Mouse (Mus musculus) lung, postnatal 14 days (tissue): Measurements from ENCODE around the gene 4931428F04Rik.

ENCODE experiments used
- DNase-seq: peaks from one replicate; pipeline ENCODE4 v3.0.0; 2021

4931428F04Rik gene

GRCm38 (mm10) chr8:105285514-105285913 lies 4.2 kb downstream of the 4931428F04Rik start:
- DNase-seq: no peak

DNA sequence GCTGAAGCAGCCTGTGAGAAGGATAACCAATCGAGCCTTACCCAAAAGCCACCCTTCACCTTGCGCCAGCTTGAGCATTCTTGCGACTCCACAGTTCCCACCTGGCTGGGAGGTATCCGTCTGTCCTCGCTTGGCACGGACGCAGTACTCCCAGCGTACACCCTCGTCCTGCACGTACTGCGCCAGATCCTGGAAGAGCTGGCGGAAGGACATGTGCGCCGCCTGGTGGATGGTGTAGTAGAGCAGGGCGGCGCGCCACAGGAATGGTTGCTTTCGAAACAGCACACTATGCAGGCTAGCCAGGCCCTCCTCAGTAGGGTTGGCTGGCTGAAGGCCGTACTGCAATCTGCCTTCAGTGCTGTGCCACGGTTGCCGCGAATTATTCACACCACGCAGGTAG lies 6.6 kb downstream of the 4931428F04Rik start:
- peak; percentile 80 for DNase-seq

- no peak for DNase-seq
Observed at GRCm38 (mm10) chr8:105282239-105282638, 7.4 kb downstream of the 4931428F04Rik start.

GRCm38 (mm10) chr8:105281821-105282220 lies 7.8 kb downstream of the 4931428F04Rik start:
- DNase-seq: peak; percentile 64

DNA sequence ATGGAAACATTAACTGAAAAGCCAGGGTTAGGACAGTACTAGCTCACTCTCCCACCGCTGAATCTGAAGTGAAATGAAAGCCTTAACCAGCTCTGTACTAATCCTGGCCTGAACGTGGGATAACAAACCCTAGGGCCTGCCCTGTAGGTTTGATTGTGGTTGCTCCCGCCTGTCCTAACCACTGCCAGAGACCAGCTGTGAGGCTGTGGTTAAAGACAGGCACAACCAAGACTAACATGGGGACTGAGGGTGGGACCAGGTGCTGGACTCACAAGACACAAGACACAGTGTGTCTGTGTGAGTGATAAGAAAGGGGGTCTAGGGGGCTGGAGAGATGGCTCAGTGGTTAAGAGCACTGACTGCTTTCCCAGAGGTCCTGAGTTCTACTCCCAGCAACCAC lies 9.1 kb downstream of the 4931428F04Rik start:
- DNase-seq: no peak

GRCm38 (mm10) chr8:105278911-105279334 lies 10.7 kb downstream of the 4931428F04Rik start:
- DNase-seq: peak; percentile 82

DNA sequence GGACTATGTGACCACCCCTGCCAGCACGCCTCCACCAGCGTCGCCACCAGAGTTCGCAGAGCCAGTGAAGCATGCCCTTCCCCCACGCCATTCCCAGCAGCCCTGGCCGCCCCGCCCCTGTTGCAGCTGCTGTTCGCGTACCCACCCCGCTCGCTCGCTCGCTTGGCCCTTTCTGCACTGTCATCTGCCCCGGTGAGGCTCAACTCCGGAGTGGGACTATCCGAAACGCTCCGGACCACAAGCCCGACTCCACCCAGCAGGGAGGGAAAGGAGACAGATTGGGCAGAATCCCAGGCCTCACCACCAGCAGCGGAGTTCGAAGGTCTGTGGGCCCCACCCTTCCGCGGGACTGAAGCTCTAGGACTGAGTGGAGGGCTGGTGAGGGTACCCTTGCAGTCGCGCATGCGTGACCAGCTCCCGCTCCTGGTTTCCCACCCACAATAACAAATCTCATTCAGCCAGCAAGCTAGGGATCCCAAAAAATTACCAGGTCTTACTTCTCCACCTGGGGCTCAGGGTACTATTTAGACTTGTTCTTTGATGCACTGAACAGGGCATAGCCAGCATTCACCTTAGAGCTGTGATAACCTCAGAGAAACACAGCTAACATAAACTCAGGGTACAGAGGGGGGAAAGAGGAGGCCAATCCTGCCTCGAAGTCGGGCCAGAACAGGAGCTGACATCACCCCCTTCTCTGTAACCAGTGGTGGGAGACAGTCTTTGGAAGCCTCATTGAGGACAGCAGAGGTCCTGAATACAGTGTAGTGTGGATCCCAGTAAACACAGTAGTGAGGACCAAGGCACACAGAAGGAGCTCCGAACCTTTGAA lies 13.2 kb downstream of the 4931428F04Rik start:
- peak; percentile 67 for DNase-seq

DNA sequence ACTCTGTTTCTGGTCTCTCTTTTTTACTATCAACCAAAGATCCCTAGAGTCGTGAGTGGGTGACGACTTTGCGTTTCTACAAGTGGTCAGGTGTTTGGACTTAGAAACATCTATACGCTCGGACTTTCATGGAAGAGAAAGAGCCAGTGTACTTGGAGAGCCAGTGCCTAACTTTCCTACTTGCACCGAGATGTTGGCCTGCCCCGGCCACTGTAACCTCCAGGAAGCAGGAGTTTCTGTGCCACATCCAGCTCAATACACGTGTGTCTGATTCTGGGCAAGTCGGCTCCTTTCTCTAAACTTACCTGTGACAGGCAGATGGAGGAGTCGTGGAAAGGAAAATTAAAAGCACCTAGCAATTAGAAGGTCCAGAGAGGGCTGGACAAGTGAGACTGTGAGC lies 13.8 kb downstream of the 4931428F04Rik start, which contains the start of gene Nol3:
TSS of gene Nol3 (plus strand) at position 301 of the 400 bp plus-strand sequence.
- no peak for DNase-seq

- no peak for DNase-seq
Observed at GRCm38 (mm10) chr8:105275387-105275786, 14.3 kb downstream of the 4931428F04Rik start.

DNA sequence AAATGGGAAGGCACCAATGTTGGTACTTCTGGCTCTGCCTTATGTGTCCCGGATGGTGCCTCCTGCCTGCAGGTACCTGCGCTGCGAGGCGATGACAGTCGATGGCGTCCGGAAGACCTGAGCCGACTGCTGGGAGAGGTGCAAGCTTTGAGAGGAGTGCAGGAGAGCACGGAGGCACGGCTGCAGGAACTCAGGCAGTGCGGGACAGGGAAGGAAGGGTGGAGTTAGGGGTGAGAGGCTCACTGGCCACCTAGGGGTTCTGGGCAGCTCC lies 18.8 kb downstream of the 4931428F04Rik start:
- DNase-seq: no peak

DNA sequence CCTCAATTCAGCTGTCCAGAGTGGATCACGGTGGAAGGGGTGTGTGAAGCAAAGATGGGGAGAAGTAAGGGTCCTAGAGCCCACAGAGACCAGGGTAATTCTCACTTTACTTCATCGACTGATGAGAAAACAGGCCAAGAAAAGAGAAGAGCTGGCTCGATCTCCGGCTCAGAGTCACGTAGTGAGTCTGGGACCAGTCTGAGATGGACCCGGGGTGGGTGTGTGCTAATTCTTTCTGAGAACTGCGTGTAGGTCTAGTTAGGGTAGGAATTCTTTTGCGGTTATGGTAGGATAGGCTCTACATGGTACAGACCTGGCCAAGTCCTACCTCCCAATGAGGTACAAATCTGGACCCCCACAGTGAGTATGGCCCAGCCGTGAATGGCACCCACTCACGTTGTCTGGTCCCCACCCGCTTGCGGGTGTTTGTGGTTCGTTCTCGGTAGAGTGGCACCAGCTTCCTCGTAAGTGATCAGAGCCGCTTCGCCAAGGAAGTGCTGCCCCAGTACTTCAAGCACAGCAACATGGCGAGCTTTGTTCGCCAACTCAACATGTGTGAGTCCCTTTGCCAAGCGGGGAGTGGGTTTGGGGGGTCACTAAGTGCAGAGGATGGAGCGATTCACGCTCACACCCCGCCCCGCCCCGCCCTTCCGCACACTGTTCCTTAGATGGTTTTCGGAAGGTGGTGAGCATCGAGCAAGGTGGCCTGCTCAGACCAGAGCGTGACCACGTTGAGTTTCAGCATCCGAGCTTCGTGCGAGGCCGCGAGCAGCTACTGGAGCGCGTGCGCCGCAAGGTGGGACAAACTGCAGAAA lies 19.4 kb downstream of the 4931428F04Rik start:
- no peak for DNase-seq

- peak; percentile 75 for DNase-seq
Observed at GRCm38 (mm10) chr8:105269461-105269947, 20.2 kb downstream of the 4931428F04Rik start, which contains the start of gene Hsf4. Gene Hsf4, plus strand, starts transcription at chr8:105269801.

GRCm38 (mm10) chr8:105269075-105269458 lies 20.6 kb downstream of the 4931428F04Rik start:
- DNase-seq: peak; percentile 58

- DNase-seq: no peak
Observed at GRCm38 (mm10) chr8:105268342-105269074, 21.2 kb downstream of the 4931428F04Rik start.

- DNase-seq: no peak
Observed at GRCm38 (mm10) chr8:105266775-105267174, 22.9 kb downstream of the 4931428F04Rik start.

- no peak for DNase-seq
Observed at GRCm38 (mm10) chr8:105265128-105265527, 24.5 kb downstream of the 4931428F04Rik start.

DNA sequence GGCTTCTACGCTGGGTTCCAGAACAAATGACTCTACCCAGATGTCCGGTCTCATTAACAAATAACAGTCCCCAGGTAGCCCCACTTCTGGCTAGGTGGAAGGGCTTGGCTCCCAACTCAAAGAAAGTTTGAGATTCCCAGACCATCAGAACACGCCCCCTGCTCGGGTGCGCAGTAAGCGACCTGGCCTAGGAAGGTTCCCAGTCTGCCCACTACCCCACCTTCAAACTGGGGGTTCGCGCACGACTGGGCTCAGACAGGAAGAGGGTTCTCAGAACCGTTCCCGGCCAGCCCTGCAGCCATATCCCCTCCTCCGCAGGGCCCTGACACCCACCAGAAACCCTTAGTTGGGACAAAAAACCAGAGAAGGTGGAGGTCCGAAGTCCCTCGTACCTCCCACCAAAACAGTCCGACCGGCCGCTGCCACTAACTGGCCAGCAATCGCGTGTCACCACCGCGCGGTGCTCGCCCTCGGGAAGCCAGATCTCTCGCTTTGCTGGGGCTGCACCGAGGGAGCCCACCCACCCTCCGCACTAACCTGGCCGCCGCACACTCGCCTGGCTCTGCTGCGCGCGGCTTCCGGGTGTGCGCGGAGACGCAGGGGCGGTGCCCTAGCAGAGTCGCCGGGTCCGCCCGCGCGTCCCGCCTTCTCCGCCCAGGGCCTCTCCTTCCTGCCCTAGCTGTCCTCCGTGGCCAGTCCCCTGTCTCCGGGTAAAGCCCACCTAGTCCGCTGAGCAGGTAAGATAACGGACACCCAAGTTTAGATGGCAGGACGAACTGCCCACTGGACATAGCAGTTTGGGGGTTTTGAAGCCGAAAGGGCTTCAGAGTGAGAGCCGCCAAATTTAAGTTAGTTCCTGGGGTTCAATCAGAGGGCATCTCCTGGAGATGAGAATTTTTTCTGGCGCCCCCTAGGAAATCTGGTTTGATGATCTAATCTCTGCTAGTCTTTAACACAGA lies 25.4 kb downstream of the 4931428F04Rik start, which contains the start of the genes Tradd and Fbxl8:
TSS of gene Tradd (minus strand) at position 586 of the 959 bp plus-strand sequence.
TSS of gene Fbxl8 (plus strand) at position 625 of the 959 bp plus-strand sequence.
- DNase-seq: peak; percentile 80

GRCm38 (mm10) chr8:105263244-105263912 lies 26.3 kb downstream of the 4931428F04Rik start:
- DNase-seq: no peak

GRCm38 (mm10) chr8:105261326-105261980 lies 28.2 kb downstream of the 4931428F04Rik start:
- DNase-seq: no peak

DNA sequence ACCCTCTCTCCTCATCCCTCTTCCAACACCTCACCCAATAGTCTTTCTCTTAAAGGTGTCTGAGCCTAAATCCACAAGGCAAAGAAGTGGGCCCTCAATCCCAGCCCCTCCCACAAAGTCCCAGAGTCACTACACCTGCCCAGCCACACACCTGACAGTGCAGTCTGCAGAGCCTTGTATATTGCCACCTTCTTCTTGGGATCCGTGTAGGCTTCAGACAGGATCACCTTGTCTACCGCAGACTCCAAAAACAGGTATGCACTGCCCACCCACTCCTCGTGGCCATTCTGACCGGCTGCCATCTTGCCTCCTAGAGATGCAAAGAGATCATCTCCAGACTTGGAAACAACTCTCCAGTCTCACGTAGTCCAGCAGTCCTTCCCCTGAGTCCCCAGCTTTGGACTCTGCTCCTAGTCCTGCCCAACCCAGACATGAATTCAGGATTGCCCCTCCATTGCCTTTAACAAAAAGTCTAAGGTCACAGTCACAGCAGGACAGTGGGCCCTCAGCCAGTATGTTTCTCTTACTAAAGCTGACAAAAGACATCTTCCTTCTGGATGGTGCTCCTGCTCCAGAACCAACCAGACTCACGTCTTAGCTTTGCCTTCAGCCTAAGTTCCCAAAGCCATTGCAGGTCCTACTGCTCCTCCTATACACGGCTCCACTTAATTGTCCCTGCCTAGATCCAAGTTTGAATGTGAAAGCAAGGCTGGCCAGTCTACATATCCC lies 29.1 kb downstream of the 4931428F04Rik start:
- DNase-seq: no peak
